Mouse (Mus musculus): Measurements from ENCODE around the gene Vmn2r79.

GRCm38 (mm10) chr7:87063576-87063975, 67.7 kb downstream of the Vmn2r79 start:
- TF ChIP-seq CTCF (IDR thresholded peaks at IDR 0.05; ENCODE audit: extremely low read depth, insufficient read length, insufficient replicate concordance, low read depth, low read length) (no peak), POLR2A (IDR thresholded peaks at IDR 0.05; ENCODE audit: low read depth, low read length) (no peak)
